Mouse (Mus musculus): ENCODE data around the gene Spata16.
"Not testable (repeated sequence)": the region's sequence is repeated elsewhere in the genome, so short reads cannot be mapped to it uniquely, and the experiment has no call there.

Gene Spata16

DNA sequence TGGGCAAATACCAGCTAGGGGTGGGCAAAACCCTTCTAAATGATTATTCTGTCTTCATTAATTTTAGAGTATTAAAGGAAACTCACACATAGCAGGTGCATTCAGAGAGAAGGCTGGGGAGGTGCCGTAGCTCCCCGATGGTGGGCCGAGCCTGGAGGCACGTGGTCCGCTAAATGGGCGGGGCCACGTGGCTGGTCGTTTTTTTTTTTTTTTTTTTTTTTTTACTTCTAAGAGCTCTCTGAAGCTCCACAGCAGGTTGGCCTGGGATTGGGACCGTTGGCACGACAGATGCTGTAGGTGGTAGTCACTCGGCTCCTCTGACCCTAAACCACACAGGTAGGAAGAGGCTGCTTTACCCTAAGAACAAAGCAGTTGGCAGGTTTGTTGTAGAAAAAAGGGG lies at the start of gene Spata16:
Spata16 (plus strand) TSS at position 219 of the 400 bp plus-strand sequence.
- no peak for DNase-seq (ENCODE audit: low spot score in 2 of 2)

DNA sequence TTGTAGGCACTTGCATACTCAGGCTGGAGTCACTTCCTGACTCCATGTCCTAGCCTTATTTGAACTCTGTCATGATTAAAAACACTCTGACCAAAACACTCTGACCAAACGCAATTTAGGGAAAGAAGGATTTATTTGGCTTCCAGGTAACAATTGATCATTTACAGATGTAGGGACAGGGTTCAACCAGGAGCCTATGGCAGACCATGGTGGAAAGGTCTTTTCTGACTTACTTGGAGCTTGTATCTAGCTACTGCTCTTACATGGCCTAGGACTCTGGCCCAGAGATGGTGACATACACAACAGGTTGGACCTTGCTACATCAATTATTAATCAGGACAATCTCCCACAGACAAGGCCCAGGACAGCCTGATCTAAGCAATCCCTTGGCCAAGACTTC lies 32.6 kb upstream of the Spata16 start:
- DNase-seq (ENCODE audit: low spot score in 2 of 2): no peak

DNA sequence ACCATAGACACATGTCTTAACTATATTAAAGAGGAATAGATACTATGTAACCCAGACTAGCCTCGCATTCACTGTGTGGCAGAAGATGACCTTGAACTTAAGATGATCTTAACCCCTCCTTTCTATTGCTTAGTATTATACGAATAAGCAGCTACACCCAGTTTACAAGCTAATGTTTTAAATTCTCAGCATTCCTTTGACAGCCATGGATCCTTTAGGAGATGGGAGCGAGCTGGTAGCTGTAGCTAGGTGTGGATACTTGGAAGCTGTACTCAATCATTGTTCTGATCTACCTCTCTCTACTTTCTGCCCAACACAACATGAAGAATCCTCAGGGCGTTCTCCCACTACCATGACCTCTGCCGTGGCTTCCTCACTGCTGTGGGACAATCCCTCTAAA lies 28.9 kb upstream of the Spata16 start:
- DNase-seq (ENCODE audit: low spot score in 2 of 2): no peak

DNA sequence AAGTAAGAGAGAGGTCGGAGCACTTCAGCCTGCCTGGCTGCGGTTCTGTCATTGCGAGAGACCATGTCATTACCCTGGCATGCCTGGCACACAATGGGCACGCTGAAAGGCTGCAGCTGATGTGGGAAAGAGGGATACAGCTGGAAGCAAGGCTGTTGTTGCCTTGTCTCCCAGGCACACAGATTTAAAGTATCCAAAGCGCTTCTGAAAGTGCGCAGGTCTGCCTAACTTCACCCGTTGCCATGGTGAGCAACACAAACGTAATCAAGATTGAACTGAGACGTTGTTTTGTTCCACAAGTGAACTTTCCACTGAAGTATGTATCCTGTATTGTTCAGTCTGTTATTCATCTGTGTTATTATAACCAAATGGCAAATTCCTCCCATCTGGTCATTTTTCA lies 1.8 kb downstream of the Spata16 start:
- DNase-seq (ENCODE audit: low spot score in 2 of 2): no peak

- no peak for DNase-seq (ENCODE audit: low spot score in 2 of 2)
Measured at GRCm38 (mm10) chr3:26639851-26640250, 2.4 kb downstream of the Spata16 start.

- DNase-seq (ENCODE audit: low spot score in 2 of 2): no peak
Measured at GRCm38 (mm10) chr3:26640321-26641075, 3.1 kb downstream of the Spata16 start.

- DNase-seq (ENCODE audit: low spot score in 2 of 2): no peak
Measured at GRCm38 (mm10) chr3:26641351-26642249, 4.2 kb downstream of the Spata16 start.

- no peak for DNase-seq (ENCODE audit: low spot score in 2 of 2)
Measured at GRCm38 (mm10) chr3:26644136-26644535, 6.7 kb downstream of the Spata16 start.

- no peak for DNase-seq (ENCODE audit: low spot score in 2 of 2)
Measured at GRCm38 (mm10) chr3:26646834-26647233, 9.4 kb downstream of the Spata16 start.

DNA sequence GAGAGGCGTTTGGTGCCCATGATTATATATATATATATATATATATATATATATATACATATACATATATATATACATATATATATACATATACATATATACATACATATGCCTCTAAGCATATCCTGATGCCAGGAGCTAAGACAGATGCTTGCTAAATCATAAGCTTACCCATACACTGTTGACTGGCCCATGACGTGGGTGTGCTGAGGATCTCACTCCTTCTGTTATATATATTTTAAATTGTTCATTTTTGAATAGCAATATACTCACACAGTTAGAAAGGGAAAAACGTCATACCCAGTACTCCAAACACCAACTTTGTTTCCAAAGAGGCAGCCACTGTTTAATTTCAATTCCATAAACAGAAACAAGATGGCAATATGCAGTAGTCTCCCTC lies 48.4 kb downstream of the Spata16 start:
- DNase-seq (ENCODE audit: low spot score in 2 of 2): no peak

DNA sequence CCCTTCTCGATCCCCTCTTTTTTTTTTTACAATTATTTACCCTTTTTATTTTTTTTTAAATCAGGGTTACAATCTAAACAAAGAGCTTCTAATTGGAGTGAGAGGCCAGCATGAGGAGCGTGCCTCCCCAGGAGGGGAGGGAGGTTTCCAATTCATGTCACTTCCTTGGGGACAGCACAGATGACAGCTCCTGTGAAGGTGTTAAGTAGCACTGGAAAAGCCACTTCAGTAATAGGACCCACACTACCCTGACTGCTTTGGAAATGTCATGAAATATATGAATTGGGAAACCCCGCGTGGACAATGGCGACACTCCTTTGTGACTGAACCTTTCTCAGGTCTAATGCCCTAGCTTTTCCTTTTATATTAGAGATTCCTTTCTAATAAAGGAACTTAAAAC lies 72.1 kb downstream of the Spata16 start:
- DNase-seq (ENCODE audit: low spot score in 2 of 2): not testable (repeated sequence)

DNA sequence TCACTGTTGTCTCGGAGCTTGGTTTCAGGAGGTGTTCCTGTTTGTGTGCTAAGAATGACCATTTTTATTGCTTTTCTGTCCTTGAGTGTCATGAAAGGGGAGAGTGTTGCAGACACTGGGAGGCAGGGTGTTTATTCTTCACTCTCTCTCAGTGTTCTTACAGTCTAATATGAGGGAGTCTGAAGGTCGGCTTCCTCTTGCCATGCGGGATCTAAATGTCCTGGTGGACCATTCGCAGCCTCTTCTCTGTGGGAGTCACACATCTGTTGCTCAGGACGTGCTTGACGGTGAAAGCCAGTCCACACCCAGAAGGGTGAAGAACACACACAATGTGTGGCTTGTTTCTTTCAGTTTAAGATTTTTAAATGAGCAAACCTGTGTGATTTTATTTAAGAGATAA lies 90.1 kb downstream of the Spata16 start:
- no peak for DNase-seq (ENCODE audit: low spot score in 2 of 2)

- DNase-seq (ENCODE audit: low spot score in 2 of 2): no peak
Measured at GRCm38 (mm10) chr3:26750492-26750891, 113.1 kb downstream of the Spata16 start.

- no peak for DNase-seq (ENCODE audit: low spot score in 2 of 2)
Measured at GRCm38 (mm10) chr3:26752441-26752840, 115.0 kb downstream of the Spata16 start.

DNA sequence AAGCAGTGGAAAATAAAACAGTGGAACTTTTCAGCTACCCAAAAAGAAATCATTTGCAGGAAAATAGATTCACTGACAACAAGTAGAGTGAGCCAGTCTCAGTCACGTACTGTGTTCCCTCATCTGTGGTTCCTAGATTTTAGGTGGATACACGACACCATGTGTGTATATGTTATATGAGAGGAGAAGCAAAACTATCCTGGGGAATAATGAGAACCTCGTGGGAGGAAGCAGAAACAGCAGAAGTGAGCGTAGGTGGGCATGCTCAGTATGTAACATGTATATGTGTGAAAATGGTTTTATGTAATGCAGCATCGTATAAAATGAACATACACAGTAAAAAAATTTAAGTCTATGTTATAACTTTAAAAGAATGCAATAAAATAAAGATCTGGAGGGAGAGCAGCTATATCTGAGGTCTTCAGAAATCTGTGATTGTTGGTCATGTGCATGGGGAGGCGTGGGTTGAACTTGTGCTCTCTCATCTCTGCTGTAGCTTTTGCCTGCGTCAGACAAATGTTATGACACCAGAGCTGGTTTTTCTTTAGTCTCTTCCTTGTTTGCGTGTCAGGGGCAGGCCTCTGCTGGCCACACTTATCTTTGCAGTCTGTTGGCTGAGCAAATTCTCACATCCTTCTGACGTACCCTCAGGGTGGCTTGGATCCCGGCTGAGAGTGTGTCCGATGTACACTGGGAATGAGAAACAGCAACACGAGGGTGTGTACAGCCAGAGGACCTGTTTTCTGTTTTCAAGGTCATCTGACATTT lies 156.1 kb downstream of the Spata16 start:
- DNase-seq (ENCODE audit: low spot score in 2 of 2): no peak

DNA sequence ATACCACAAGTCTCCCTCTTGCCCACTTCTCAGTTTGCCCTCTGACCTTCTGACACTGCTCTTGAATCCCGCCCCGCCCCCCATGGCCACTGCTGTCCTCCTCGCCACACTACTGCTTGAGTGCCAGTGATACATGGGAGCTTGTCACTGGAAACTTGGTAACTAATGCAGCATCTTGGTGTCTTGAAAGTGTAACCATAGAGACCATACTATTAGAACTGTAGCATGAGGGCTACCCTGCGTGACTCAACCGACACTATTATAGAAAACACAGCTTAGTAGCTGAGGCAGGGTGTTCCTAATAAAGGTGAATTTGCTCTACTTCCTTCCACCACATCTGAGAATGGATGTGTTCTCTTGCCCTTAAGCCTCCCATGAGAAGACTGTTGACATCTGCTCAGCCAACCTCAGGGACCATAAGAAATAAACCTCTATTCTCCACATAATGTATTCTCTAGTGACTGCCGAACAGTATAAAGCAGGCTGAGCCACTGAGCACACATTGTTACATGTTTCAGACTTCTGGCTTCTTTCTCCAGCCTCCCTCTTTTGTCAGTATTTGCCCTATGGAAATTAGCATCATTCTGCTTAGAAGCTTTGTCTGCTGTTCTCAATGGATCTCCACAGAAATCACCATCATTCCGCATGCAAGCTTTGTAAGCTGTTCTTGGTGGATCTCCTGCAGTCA lies 158.6 kb downstream of the Spata16 start:
- DNase-seq (ENCODE audit: low spot score in 2 of 2): no peak

DNA sequence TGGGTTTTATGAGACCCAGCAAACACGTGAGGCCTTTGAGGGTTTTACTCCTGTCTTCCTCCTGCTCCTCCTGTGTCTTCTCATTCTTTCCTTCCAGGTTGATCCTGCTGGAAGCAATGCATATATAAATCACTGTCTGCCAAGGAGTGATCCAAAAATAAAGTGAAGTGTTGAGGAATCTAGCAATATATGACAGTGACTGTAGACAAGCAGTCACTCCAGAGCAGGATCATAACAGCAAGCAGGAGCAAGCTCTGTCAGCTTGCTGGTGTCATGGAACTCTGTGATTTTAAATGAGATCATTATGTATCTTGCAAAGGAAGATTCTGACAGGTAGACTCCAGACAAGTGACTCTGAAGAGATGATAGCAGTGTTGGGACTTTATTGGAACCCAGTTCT lies 159.5 kb downstream of the Spata16 start:
- no peak for DNase-seq (ENCODE audit: low spot score in 2 of 2)

DNA sequence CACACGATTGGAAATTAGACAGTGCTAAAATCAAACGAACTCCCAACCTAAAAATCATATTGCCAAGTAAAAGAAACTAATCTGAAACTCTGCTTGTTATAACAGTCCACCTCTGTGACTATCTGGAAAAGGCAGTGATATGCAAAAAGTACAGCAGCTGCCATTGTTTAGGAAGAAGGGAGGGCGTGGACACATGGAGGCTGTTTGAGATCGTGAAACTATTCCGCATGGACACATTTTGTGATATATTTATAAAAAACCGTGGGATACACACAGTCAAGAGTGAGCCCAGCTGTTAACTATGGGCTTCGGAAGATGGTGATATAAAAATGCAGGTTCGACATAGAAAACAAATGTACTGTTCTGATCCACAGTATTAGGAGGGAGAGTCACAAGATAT lies 176.9 kb downstream of the Spata16 start:
- DNase-seq (ENCODE audit: low spot score in 2 of 2): no peak

DNA sequence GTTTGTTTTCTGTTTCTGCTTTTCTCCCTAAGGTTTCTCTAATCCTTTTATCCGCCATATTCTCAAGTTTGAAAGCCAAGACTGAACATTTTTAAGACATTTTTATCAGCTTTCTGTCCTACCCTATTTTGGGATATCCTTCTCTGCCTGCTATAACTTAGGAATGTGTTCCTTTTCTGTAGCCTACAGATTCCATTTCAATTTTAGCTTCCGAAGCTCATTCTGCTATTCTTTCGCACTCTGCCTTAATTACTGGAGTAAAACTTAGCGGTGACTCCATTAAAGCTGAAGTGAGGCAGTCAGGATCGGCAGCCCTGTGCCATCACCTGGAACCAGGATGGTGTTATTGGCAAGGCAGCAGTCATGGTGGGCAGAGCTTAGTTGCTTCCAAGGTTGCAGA lies 178.3 kb downstream of the Spata16 start:
- no peak for DNase-seq (ENCODE audit: low spot score in 2 of 2)

DNA sequence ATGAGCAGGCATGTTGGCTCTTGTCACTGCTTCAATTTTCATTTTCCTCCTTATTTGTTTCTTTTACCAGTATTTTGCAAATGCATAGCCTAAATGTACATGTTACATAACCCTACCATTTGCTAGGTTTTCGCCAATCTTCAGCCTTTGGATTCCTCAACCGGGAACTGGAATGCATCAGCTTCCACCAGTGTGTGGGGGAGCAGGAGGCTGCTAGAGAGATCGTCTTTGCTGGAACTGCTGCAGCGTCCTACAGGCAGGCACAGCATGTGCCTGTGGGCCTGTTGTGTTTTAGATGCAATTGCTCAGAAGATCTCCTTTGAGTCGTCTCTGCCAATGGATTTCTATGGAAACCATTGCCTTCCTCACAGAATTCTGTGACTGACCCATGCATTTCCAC lies 182.0 kb downstream of the Spata16 start:
- no peak for DNase-seq (ENCODE audit: low spot score in 2 of 2)

DNA sequence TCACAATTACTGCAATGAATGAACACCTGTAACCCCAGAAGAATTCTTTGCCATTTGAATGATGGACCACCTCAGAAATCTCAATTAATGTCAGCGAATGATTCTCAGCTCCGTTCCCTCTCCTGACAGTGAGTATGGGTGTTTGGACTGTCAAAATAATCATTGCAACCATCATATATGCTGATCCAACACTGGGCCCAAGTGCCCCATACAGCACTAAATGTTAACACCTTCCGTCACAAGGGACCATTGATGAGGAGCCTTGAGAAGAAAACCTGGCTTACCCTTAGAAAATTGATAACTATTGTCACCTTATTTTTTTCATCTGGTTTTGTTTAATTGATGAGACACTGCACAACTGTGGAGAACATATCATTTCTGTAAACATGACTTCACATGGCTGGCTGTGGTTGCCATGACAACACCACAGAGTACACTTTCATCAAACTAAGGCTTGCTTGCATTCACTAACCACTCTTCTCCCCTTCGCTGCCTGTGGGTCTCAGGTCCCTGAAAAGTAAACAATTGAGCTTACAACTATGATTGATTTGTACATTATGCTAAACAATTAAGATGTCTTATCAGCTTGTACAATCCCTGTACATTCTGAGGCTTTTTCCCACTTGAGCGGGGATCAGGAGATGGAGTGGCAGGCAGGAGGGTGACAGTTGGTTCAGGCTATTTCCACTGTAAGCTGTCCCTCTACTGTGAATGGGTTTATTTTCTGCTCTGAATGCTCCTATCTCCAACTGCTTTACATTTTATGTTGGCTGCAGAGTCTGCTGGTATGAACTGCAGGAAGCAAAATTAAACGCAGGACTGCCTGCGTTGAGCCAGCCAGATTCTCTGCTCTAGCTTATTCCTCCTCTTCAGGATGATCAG lies 189.8 kb downstream of the Spata16 start:
- no peak for DNase-seq (ENCODE audit: low spot score in 2 of 2)
